Mouse (Mus musculus) liver, embryonic 12.5 days (tissue): ENCODE measurements around the gene Atp1a4. TPM values are rescaled to one million over a fixed set of nuclear protein-coding genes. Genes with fewer than 3 reads are reported as not detected.
A peak's percentile ranks its signal among the peaks of the same experiment; 100 is the strongest.

Source experiments
- ATAC-seq: fragments of 200-750 bp; cut with Nextera tagmentation; 2 replicates; pipeline ENCODE4 v1.8.0; 2017; ENCODE audit warnings: moderate number of reproducible peaks, mild to moderate bottlenecking, moderate library complexity
- H3K27ac ChIP-seq: fragments of 300-500 bp; sonication (generic); 2 replicates; pipeline ENCODE4 v1.5.1; 2016; ENCODE audit warnings: mild to moderate bottlenecking
- H3K27me3 ChIP-seq: fragments of 300-500 bp; sonication (generic); replicated peaks from 2 replicates; pipeline ENCODE4 v1.6.1; 2016; ENCODE audit warnings: mild to moderate bottlenecking, moderate library complexity
- H3K36me3 ChIP-seq: fragments of 300-500 bp; sonication (generic); 2 replicates; pipeline ENCODE4 v1.6.1; 2016; ENCODE audit warnings: mild to moderate bottlenecking, moderate library complexity
- H3K4me1 ChIP-seq: fragments of 300-500 bp; sonication (generic); 2 replicates; pipeline ENCODE4 v1.6.1; 2016
- H3K4me2 ChIP-seq: fragments of 300-500 bp; sonication (generic); 2 replicates; pipeline ENCODE4 v1.6.1; 2016; ENCODE audit warnings: mild to moderate bottlenecking, moderate library complexity
- H3K4me3 ChIP-seq: fragments of 300-500 bp; sonication (generic); 2 replicates; pipeline ENCODE4 v1.5.1; 2016; ENCODE audit warnings: mild to moderate bottlenecking, moderate library complexity
- H3K9ac ChIP-seq: fragments of 300-500 bp; sonication (generic); 2 replicates; pipeline ENCODE4 v1.6.1; 2016; ENCODE audit warnings: mild to moderate bottlenecking, moderate library complexity
- H3K9me3 ChIP-seq: fragments of 300-500 bp; sonication (generic); replicated peaks from 2 replicates; pipeline ENCODE4 v1.6.1; 2016; ENCODE audit warnings: mild to moderate bottlenecking, moderate library complexity
- WGBS: fragments of 180-500 bp; shearing (Covaris S2); methylation state at CpG from one replicate; pipeline ENCODE4 v1.1.7; 2016; ENCODE audit not compliant: insufficient replicate concordance; 5-methylcytosine and 5-hydroxymethylcytosine counted together
- polyA plus RNA-seq: library from polyadenylated mRNA; unstranded; fragments of >200 nt; fragmentation: Nextera tagmentation; extraction: Ambion mirVana; gene quantifications from 2 replicates; pipeline ENCODE4 v1.2.1, GENCODE M21; 2016

The Atp1a4 gene
- polyA plus RNA-seq, 1 experiment from 2014 or later, result not detected

GRCm38 (mm10) chr1:172243547-172244205 is 14.5 kb downstream of the Atp1a4 start:
- no peak overlapping the region for H3K27ac ChIP-seq
- no peaks in the 10 kb centered on the region for H3K4me1 ChIP-seq
- H3K36me3 ChIP-seq, result no peaks in the 10 kb centered on the region
- no peak overlapping the region for H3K9ac ChIP-seq
- no peaks in the 10 kb centered on the region for H3K9me3 ChIP-seq
- no peak overlapping the region for H3K4me3 ChIP-seq
- 26% methylated on average over 16 of the region's 16 CpGs for WGBS
- H3K4me2 ChIP-seq, result 0 out of 2 replicates have a peak overlapping the region, but pooled peaks have one; percentile 34
- no peak for ATAC-seq
- H3K27me3 ChIP-seq, result peaks cover 50% of the 10 kb centered on the region

- H3K9me3 ChIP-seq, result no peaks in the 10 kb centered on the region
- H3K4me2 ChIP-seq, result no peak overlapping the region
- H3K27me3 ChIP-seq, result peaks cover 47% of the 10 kb centered on the region
- H3K36me3 ChIP-seq, result no peaks in the 10 kb centered on the region
- ATAC-seq, result no peak
- H3K4me1 ChIP-seq, result no peaks in the 10 kb centered on the region
- no peak overlapping the region for H3K4me3 ChIP-seq
- H3K27ac ChIP-seq, result no peak overlapping the region
- no peak overlapping the region for H3K9ac ChIP-seq
- 41% methylated on average over 2 of the region's 2 CpGs for WGBS
Observed at GRCm38 (mm10) chr1:172242401-172242800, 15.8 kb downstream of the Atp1a4 start.

GRCm38 (mm10) chr1:172240945-172241708 is 17.1 kb downstream of the Atp1a4 start:
- Histone ChIP-seq H3K27ac (no peak overlapping the region), H3K9me3 (no peaks in the 10 kb centered on the region), H3K9ac (no peak overlapping the region), H3K4me1 (no peaks in the 10 kb centered on the region), H3K4me3 (no peak overlapping the region), H3K27me3 (peaks cover 35% of the 10 kb centered on the region), H3K4me2 (no peak overlapping the region), H3K36me3 (no peaks in the 10 kb centered on the region)
- WGBS, result 41% methylated on average over 6 of the region's 6 CpGs
- no peak for ATAC-seq

- Histone ChIP-seq H3K4me3 (no peak overlapping the region), H3K4me2 (no peak overlapping the region), H3K36me3 (no peaks in the 10 kb centered on the region), H3K27me3 (0 out of 2 replicates have a peak, but pooled peaks cover 5% of the 10 kb centered on the region), H3K27ac (no peak overlapping the region), H3K4me1 (no peaks in the 10 kb centered on the region), H3K9ac (no peak overlapping the region), H3K9me3 (no peaks in the 10 kb centered on the region)
- ATAC-seq, result no peak
- WGBS, result 64% methylated on average over 1 of the region's 1 CpGs
Observed at GRCm38 (mm10) chr1:172229215-172229614, 29.0 kb downstream of the Atp1a4 start.

- no peaks in the 10 kb centered on the region for H3K9me3 ChIP-seq
- WGBS, result 62% methylated on average over 2 of the region's 2 CpGs
- no peak overlapping the region for H3K9ac ChIP-seq
- no peak overlapping the region for H3K27ac ChIP-seq
- H3K27me3 ChIP-seq, result no peaks in the 10 kb centered on the region
- no peak overlapping the region for H3K4me3 ChIP-seq
- ATAC-seq, result no peak
- H3K36me3 ChIP-seq, result no peaks in the 10 kb centered on the region
- no peak overlapping the region for H3K4me2 ChIP-seq
- H3K4me1 ChIP-seq, result no peaks in the 10 kb centered on the region
Observed at GRCm38 (mm10) chr1:172228209-172228608, 30.0 kb downstream of the Atp1a4 start.

- no peak overlapping the region for H3K9ac ChIP-seq
- no peaks in the 10 kb centered on the region for H3K9me3 ChIP-seq
- WGBS, result 63% methylated on average over 11 of the region's 11 CpGs
- H3K4me3 ChIP-seq, result no peak overlapping the region
- H3K27ac ChIP-seq, result 0 out of 2 replicates have a peak overlapping the region, but pooled peaks have one; percentile 11
- H3K27me3 ChIP-seq, result no peaks in the 10 kb centered on the region
- H3K4me1 ChIP-seq, result peaks cover 11% of the 10 kb centered on the region
- H3K36me3 ChIP-seq, result no peaks in the 10 kb centered on the region
- no peak for ATAC-seq
- no peak overlapping the region for H3K4me2 ChIP-seq
Observed at GRCm38 (mm10) chr1:172221297-172222063, 36.7 kb downstream of the Atp1a4 start.

- peaks cover 12% of the 10 kb centered on the region for H3K4me1 ChIP-seq
- WGBS, result 56% methylated on average over 10 of the region's 10 CpGs
- H3K9me3 ChIP-seq, result no peaks in the 10 kb centered on the region
- no peaks in the 10 kb centered on the region for H3K36me3 ChIP-seq
- no peak overlapping the region for H3K4me2 ChIP-seq
- ATAC-seq, result no peak
- no peak overlapping the region for H3K9ac ChIP-seq
- H3K27me3 ChIP-seq, result no peaks in the 10 kb centered on the region
- no peak overlapping the region for H3K4me3 ChIP-seq
- no peak overlapping the region for H3K27ac ChIP-seq
Observed at GRCm38 (mm10) chr1:172220414-172220813, 37.8 kb downstream of the Atp1a4 start.

- H3K9ac ChIP-seq, result no peak within 1 kb of the TSS
- no peaks in the 10 kb centered on the region for H3K36me3 ChIP-seq
- H3K4me1 ChIP-seq, result peaks cover 12% of the 10 kb centered on the region
- no peaks in the 10 kb centered on the region for H3K27me3 ChIP-seq
- H3K9me3 ChIP-seq, result no peaks in the 10 kb centered on the region
- WGBS, result 78% methylated on average over 19 of the region's 19 CpGs
- no peak for ATAC-seq
- H3K4me3 ChIP-seq, result no peak within 1 kb of the TSS
- no peak within 1 kb of the TSS for H3K27ac ChIP-seq
- no peak within 1 kb of the TSS for H3K4me2 ChIP-seq
Observed at GRCm38 (mm10) chr1:172219451-172220406, 38.5 kb downstream of the Atp1a4 start, which contains the start of gene Casq1. TSS of gene Casq1 (minus strand) at chr1:172219868.

GRCm38 (mm10) chr1:172218164-172218910 is 39.9 kb downstream of the Atp1a4 start:
- Histone ChIP-seq H3K4me3 (no peak overlapping the region), H3K4me1 (peaks cover 12% of the 10 kb centered on the region), H3K36me3 (no peaks in the 10 kb centered on the region), H3K9me3 (no peaks in the 10 kb centered on the region), H3K9ac (no peak overlapping the region), H3K27me3 (no peaks in the 10 kb centered on the region), H3K27ac (no peak overlapping the region), H3K4me2 (no peak overlapping the region)
- WGBS, result 72% methylated on average over 15 of the region's 15 CpGs
- no peak for ATAC-seq

- 0 out of 2 replicates have a peak overlapping the region, but pooled peaks have one; percentile 31 for H3K9ac ChIP-seq
- H3K4me1 ChIP-seq, result peaks cover 12% of the 10 kb centered on the region
- 0% methylated on average over 5 of the region's 5 CpGs for WGBS
- H3K4me2 ChIP-seq, result peak overlapping the region; percentile 60
- H3K27ac ChIP-seq, result peak overlapping the region; percentile 60; the same call in 1 of the 2 replicates
- H3K4me3 ChIP-seq, result peak overlapping the region; percentile 39
- H3K27me3 ChIP-seq, result no peaks in the 10 kb centered on the region
- H3K9me3 ChIP-seq, result no peaks in the 10 kb centered on the region
- no peaks in the 10 kb centered on the region for H3K36me3 ChIP-seq
- peak; percentile 74 for ATAC-seq
Observed at GRCm38 (mm10) chr1:172217148-172217547, 41.1 kb downstream of the Atp1a4 start.
